Mouse (Mus musculus) neural tube, embryonic 11.5 days (tissue): Measurements from ENCODE around the gene Pspc1. TPM values are rescaled to one million over a fixed set of nuclear protein-coding genes. Genes with fewer than 3 reads are reported as not detected.
A peak's percentile ranks its signal among the peaks of the same experiment; 100 is the strongest.
"Not testable (repeated sequence)": the region's sequence is repeated elsewhere in the genome, so short reads cannot be mapped to it uniquely, and the experiment has no call there.

ENCODE experiments used
- ATAC-seq: fragments of 200-750 bp; cut with Nextera tagmentation; 2 replicates; pipeline ENCODE4 v1.8.0; 2017; ENCODE audit warnings: moderate number of reproducible peaks, mild to moderate bottlenecking, moderate TSS enrichment, moderate library complexity; ENCODE audit not compliant: insufficient read depth, low FRiP score, low TSS enrichment
- DNase-seq: peaks from one replicate; pipeline ENCODE4 v3.0.0-alpha.2; 2015; ENCODE audit warnings: low spot score
- H3K27ac ChIP-seq: fragments of 300-500 bp; sonication (generic); 2 replicates; pipeline ENCODE4 v1.5.1; 2014; ENCODE audit warnings: low read depth, mild to moderate bottlenecking, low read length
- H3K27me3 ChIP-seq: fragments of 300-500 bp; sonication (generic); 2 replicates; pipeline ENCODE4 v1.6.1; 2014; ENCODE audit warnings: mild to moderate bottlenecking, low read length, mixed read lengths; ENCODE audit not compliant: control insufficient read depth, insufficient read depth
- H3K36me3 ChIP-seq: fragments of 300-500 bp; sonication (generic); 2 replicates; pipeline ENCODE4 v1.6.1; 2014; ENCODE audit warnings: mild to moderate bottlenecking, low read length, moderate library complexity, mixed read lengths; ENCODE audit not compliant: control insufficient read depth, insufficient read depth
- H3K4me1 ChIP-seq: fragments of 300-500 bp; sonication (generic); 2 replicates; pipeline ENCODE4 v1.6.1; 2014; ENCODE audit warnings: low read length, mixed read lengths; ENCODE audit not compliant: control insufficient read depth, insufficient read depth
- H3K4me2 ChIP-seq: fragments of 300-500 bp; sonication (generic); 2 replicates; pipeline ENCODE4 v1.6.1; 2014; ENCODE audit warnings: low read depth, mild to moderate bottlenecking, moderate library complexity
- H3K4me3 ChIP-seq: fragments of 300-500 bp; sonication (generic); 2 replicates; pipeline ENCODE4 v1.5.1; 2014; ENCODE audit warnings: low read depth, low read length
- H3K9ac ChIP-seq: fragments of 300-500 bp; sonication (generic); 2 replicates; pipeline ENCODE4 v1.6.1; 2014; ENCODE audit warnings: mild to moderate bottlenecking, low read length
- H3K9me3 ChIP-seq: fragments of 300-500 bp; sonication (generic); 2 replicates; pipeline ENCODE4 v1.6.1; 2016; ENCODE audit warnings: low read length; ENCODE audit not compliant: control insufficient read depth
- WGBS: fragments of 180-500 bp; shearing (Covaris S2); extraction: QIAGEN DNeasy Blood & Tissue Kit; methylation state at CpG from one replicate; pipeline ENCODE4 v1.1.7; 2014; 5-methylcytosine and 5-hydroxymethylcytosine counted together
- polyA plus RNA-seq: library from polyadenylated mRNA; unstranded; fragments of >200 nt; fragmentation: Nextera tagmentation; extraction: Ambion mirVana; gene quantifications from 2 replicates; pipeline ENCODE4 v1.2.1, GENCODE M21; 2014

The Pspc1 gene
- 51.4 and 51.5 TPM in 2 replicates for polyA plus RNA-seq

DNA sequence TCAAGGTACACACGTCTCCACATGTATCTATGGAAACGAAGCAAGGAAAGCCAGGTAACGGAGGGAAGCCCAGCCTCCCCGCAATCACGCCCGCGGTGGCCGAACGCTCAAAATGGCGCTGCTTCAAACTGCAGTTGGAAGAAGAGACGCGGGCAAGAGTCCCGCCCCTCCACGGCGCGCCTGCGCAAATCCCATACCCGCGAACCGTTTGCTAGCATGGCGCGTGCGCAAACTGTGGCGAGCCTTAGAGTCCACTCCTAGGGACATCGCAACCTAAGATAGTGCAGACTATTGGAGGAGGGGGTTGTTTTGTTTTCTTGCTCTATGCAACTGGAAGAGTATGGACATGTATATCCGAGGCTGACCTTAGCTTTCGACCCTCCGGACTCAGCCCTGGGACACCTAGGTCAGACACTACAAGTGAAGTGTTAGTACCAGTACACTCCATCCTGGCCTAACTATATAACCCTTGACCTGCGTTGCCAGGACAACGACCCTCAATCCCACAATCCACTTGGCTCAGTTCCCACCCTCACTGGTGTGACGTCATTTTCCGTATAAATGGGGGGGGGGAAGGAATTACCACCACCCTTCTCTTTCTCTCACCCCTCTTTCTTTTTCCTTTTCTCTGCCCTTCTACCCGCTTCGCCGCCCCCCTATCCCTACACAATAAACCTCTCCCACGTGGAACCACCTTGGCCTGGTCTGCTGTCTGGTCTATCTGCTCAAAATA lies at the start of gene Pspc1:
Gene Pspc1 (minus strand): TSS at position 117 of the 733 bp plus-strand sequence.
- Histone ChIP-seq H3K27ac (peak within 1 kb of the TSS; percentile 85), H3K4me3 (peak within 1 kb of the TSS; percentile 90), H3K36me3 (no peaks in the 10 kb centered on the region), H3K9ac (peak within 1 kb of the TSS; percentile 92), H3K4me1 (peaks cover 11% of the 10 kb centered on the region), H3K9me3 (no peaks in the 10 kb centered on the region), H3K4me2 (peak within 1 kb of the TSS; percentile 58), H3K27me3 (no peaks in the 10 kb centered on the region)
- WGBS, result 0% methylated on average over 36 of the region's 36 CpGs
- DNase-seq (peak; percentile 98), ATAC-seq (peak; percentile 92)

DNA sequence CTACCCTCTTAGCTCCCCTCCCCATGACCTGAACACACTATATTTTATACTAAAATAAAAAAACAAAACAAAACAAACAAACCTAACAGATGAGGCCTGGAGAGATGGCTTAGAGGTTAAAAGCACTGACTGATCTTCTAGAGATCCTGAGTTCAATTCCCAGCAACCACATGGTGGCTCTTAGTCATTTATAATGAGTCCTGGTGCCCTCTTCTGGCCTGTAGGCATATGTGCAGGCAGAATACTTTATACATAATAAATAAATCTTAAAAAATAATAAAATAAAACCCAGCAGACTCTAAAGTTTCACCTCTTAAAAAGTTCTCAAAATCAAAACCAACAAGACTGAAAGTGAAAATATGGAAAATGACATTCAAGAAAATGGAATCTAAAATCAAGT lies 46.4 kb upstream of the Pspc1 start:
- Histone ChIP-seq H3K9me3 (no peaks in the 10 kb centered on the region), H3K4me1 (no peaks in the 10 kb centered on the region), H3K4me3 (no peak overlapping the region), H3K4me2 (no peak overlapping the region), H3K36me3 (no peaks in the 10 kb centered on the region), H3K27me3 (no peaks in the 10 kb centered on the region), H3K27ac (no peak overlapping the region), H3K9ac (no peak overlapping the region)
- ATAC-seq (no peak), DNase-seq (no peak)

DNA sequence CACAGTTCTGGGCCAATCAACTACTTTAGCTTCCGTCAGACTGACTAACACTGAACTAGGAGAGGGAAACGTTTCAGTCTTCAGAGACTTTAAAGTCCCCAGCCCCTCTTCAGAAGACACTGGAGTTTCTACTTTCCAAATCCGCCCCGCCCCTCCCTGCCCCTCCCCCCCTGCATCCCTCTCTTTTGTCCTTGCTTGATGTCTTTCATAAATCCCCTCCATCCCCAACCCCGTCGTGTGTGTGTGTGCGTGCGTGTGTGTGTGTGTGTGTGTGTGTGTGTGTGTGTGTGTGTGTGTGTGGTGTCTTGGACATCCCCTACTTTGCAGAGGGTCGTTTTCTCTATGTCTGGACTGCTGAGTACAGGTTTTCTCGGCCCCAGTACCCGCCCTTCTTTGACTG lies 39.5 kb upstream of the Pspc1 start:
- WGBS, result 16% methylated on average over 11 of the region's 11 CpGs
- no peaks in the 10 kb centered on the region for H3K36me3 ChIP-seq
- H3K9ac ChIP-seq, result no peak overlapping the region
- H3K27ac ChIP-seq, result no peak overlapping the region
- ATAC-seq (no peak), DNase-seq (no peak)
- no peaks in the 10 kb centered on the region for H3K4me1 ChIP-seq
- no peaks in the 10 kb centered on the region for H3K27me3 ChIP-seq
- no peak overlapping the region for H3K4me3 ChIP-seq
- H3K4me2 ChIP-seq, result no peak overlapping the region
- H3K9me3 ChIP-seq, result no peaks in the 10 kb centered on the region

DNA sequence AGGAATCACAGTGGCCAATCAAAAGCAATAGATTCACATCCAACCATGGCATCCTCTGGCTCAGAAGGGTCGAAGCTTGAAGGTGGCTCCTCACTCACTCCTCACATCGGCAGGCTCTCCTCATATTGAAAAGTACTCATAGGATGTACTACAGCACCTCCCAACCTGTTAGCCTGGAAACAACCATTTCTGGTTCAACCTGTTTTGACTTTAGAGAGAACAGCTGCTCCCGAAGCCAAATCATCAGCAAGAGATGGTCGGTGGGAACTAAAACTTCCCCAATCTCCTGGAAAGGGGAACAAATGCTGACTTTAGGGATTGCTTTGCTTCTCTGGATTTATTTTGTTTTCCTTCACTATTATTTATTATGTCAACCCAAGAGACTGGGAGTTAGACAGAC lies 39.0 kb upstream of the Pspc1 start:
- no peak overlapping the region for H3K27ac ChIP-seq
- H3K4me1 ChIP-seq, result no peaks in the 10 kb centered on the region
- no peak for ATAC-seq
- DNase-seq, result no peak
- H3K4me2 ChIP-seq, result no peak overlapping the region
- no peaks in the 10 kb centered on the region for H3K9me3 ChIP-seq
- H3K27me3 ChIP-seq, result no peaks in the 10 kb centered on the region
- no peak overlapping the region for H3K4me3 ChIP-seq
- no peaks in the 10 kb centered on the region for H3K36me3 ChIP-seq
- H3K9ac ChIP-seq, result no peak overlapping the region
- 81% methylated on average over 4 of the region's 4 CpGs for WGBS

DNA sequence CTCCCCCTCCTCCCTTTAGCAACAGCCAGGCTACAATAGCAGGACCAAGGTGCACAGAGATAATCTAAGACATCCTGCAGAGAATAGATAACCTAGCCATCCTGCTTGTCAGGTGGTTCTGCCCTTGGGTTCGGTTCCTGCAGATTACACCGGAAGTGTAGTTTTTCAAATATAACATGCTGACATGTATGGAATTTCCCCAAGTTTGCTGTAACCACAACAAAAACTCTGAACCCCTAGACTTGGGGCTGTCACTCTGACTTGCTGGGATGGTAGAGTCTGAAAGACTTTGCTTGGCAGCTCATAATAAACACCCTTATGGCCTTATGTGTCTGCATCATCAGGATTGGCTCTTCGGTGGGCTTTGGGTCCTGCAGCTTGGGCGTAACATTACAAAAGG lies 38.4 kb upstream of the Pspc1 start:
- H3K27me3 ChIP-seq, result no peaks in the 10 kb centered on the region
- no peaks in the 10 kb centered on the region for H3K4me1 ChIP-seq
- 93% methylated on average over 4 of the region's 4 CpGs for WGBS
- H3K9me3 ChIP-seq, result no peaks in the 10 kb centered on the region
- no peak overlapping the region for H3K9ac ChIP-seq
- no peak overlapping the region for H3K27ac ChIP-seq
- H3K4me3 ChIP-seq, result no peak overlapping the region
- H3K4me2 ChIP-seq, result no peak overlapping the region
- DNase-seq, result no peak
- no peak for ATAC-seq
- no peaks in the 10 kb centered on the region for H3K36me3 ChIP-seq

DNA sequence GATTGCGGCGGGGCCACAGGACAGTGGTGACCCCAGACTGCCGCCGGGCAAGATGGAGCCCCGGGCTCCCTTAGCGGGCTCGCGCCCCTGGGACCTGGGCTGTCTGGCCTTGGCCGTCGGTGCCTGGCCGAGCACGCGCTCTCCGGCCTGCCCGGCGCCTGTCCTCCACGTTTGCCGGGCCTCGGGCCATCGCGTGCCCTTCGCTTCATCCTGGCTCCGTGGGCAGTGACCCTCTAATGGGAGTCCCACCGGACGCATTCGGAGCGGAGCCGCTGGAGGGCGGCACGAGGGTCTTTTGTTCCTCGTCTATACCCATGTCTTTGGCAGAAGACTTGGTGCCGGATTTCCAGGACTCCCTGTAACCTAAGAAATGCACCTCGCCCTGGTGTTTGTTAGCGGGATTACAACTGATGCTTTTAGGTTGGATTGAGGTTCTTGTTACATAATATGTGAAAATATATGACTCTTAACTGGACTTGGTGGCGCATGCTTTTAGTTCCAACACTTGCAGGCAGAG lies 34.5 kb upstream of the Pspc1 start:
- ATAC-seq, result peak; percentile 46
- WGBS, result under 1% methylated on average over 35 of the region's 35 CpGs
- no peaks in the 10 kb centered on the region for H3K9me3 ChIP-seq
- H3K4me3 ChIP-seq, result peak overlapping the region; percentile 48
- H3K9ac ChIP-seq, result peak overlapping the region; percentile 87
- peak overlapping the region; percentile 91 for H3K27ac ChIP-seq
- no peaks in the 10 kb centered on the region for H3K27me3 ChIP-seq
- peaks cover 7% of the 10 kb centered on the region; the same call in 1 of the 2 replicates for H3K4me1 ChIP-seq
- DNase-seq, result peak; percentile 87
- H3K4me2 ChIP-seq, result peak overlapping the region; percentile 56
- no peaks in the 10 kb centered on the region for H3K36me3 ChIP-seq

DNA sequence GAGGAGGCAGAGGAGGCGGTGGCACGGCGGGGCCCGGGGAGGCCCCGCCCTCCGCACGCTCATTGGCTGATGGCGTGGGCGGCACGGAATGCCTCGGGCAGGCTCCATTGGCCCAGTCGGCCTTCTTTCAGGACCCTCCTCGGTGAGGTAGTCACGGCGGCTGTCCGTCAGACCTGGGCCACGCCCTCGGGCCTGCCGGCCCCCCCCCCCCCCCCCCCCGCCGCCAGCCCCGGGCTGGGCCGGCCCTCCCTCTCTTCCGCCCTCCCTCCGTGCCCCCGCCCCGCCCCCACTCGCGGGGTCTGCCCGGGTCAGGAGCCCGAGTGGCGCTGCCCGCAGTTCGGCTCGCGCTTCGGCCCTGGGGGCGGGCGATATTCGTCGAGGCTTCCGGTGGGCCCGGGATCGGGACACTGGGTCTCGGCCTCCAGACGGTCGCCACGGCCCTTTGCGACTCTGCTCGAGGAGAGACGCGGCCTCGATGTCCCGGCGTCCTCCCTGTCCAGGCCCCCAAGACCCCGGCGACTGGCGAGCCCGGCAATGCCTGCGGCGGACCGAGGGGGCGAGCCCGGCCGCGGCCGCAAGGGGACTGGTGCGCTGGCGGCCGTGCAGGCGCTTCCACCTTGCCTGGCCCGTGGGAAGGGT lies 33.7 kb upstream of the Pspc1 start, which contains the start of gene Zmym5:
Gene Zmym5 (minus strand): TSS at position 16 of the 639 bp plus-strand sequence.
- Histone ChIP-seq H3K9ac (peak within 1 kb of the TSS; percentile 87), H3K4me3 (peak within 1 kb of the TSS; percentile 71), H3K27ac (peak within 1 kb of the TSS; percentile 91), H3K4me2 (peak within 1 kb of the TSS; percentile 56)
- H3K27me3 ChIP-seq, H3K9me3 ChIP-seq, H3K4me1 ChIP-seq, H3K36me3 ChIP-seq: not testable (repeated sequence)
- ATAC-seq (peak; percentile 97), DNase-seq (peak; percentile 90)
- 0% methylated on average over 19 of the region's 72 CpGs for WGBS

DNA sequence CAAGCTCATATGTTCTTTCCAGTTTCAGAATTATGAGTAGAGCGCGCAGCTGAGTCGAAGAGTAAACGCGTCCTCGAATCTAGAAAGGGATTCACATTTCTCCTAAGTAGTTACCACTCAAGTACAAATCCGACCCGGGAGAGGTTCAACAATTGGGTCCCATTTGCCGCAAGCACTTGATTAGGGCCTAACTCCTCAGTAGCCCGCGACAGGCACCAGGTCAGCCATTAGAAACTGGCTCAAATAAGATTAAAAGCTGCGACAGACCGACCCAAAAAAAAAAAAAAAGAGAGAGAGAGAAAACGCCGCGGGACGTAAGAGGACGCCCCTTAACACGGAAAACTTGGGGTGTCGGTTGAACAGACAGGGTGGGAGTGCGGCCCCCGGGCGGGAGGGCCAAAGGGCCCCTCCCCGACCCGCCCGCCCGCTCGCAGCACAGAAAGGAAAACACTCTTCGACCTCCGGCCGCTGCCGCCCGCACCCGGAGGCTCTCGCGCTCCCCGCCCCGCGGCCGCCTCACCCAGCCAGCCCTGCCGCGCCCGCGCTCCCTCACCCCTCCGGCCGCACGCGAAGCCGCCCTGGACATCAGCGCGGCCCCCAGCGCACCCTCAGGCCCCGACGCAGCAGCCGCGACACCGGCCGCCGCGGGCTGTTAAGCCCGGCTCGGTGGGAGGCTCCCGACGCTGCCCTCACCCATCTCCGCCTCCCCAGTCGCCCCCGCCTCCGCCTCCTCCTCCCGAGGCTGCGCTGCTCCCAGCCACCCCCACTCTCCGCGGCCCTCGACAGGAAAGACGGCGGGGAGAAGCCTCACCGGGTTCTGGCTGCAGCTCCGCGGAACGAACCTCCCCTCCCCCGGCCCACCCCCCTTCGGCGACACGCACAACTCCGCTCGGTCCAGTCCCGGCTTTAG lies 32.9 kb upstream of the Pspc1 start:
- not testable (repeated sequence) for H3K4me1 ChIP-seq, ATAC-seq, H3K9me3 ChIP-seq, H3K36me3 ChIP-seq, H3K27me3 ChIP-seq
- DNase-seq, result peak; percentile 57
- WGBS, result 1% methylated on average over 27 of the region's 86 CpGs
- Histone ChIP-seq H3K9ac (peak overlapping the region; percentile 81), H3K4me2 (peak overlapping the region; percentile 42), H3K27ac (peak overlapping the region; percentile 77), H3K4me3 (peak overlapping the region; percentile 71)
